Mouse (Mus musculus) hindbrain, embryonic 11.5 days (tissue): Measurements from ENCODE around the gene Cyp27a1. TPM values are rescaled to one million over a fixed set of nuclear protein-coding genes. Genes with fewer than 3 reads are reported as not detected.

Experiments
- polyA plus RNA-seq: library from polyadenylated mRNA; unstranded; fragments of >200 nt; fragmentation: Nextera tagmentation; extraction: Ambion mirVana; gene quantifications from 2 replicates; pipeline ENCODE4 v1.2.1, GENCODE M21; 2014

Gene Cyp27a1
- polyA plus RNA-seq, 1 experiment from 2014 or later: 6.4 TPM

Other genes with a start within 250 kb of the Cyp27a1 start
- 88.0 and 91.7 TPM in 2 replicates for gene Cnot9, start 207.5 kb upstream of the Cyp27a1 start, polyA plus RNA-seq
- gene Plcd4, start 170.7 kb upstream of the Cyp27a1 start, polyA plus RNA-seq: 0.49 and 1.0 TPM in 2 replicates
- 42.3 and 45.8 TPM in 2 replicates for gene Usp37, start 169.3 kb upstream of the Cyp27a1 start, polyA plus RNA-seq
- 8.5 and 9.0 TPM in 2 replicates for gene Zfp142, start 125.3 kb upstream of the Cyp27a1 start, polyA plus RNA-seq
- gene Bcs1l, start 125.3 kb upstream of the Cyp27a1 start, polyA plus RNA-seq: 19.8 and 20.8 TPM in 2 replicates
- 9.2 and 9.6 TPM in 2 replicates for gene Rnf25, start 112.2 kb upstream of the Cyp27a1 start, polyA plus RNA-seq
- gene Stk36, start 112.1 kb upstream of the Cyp27a1 start, polyA plus RNA-seq: 20.6 and 23.9 TPM in 2 replicates
- gene Ttll4, start 51.8 kb upstream of the Cyp27a1 start, polyA plus RNA-seq: 25.6 and 38.0 TPM in 2 replicates
- 0.22 TPM in 1 of 2 replicates, not detected in the other for gene Prkag3, start 35.6 kb downstream of the Cyp27a1 start, polyA plus RNA-seq
- gene Wnt6, start 58.3 kb downstream of the Cyp27a1 start, polyA plus RNA-seq: 6.7 and 10.0 TPM in 2 replicates
- gene Wnt10a, start 77.9 kb downstream of the Cyp27a1 start, polyA plus RNA-seq: 1.6 and 2.0 TPM in 2 replicates
- 4.6 and 5.3 TPM in 2 replicates for gene Cdk5r2, start 141.4 kb downstream of the Cyp27a1 start, polyA plus RNA-seq
- gene Fev, start 171.8 kb downstream of the Cyp27a1 start, polyA plus RNA-seq: 1.3 and 3.0 TPM in 2 replicates
- gene Cryba2, start 179.6 kb downstream of the Cyp27a1 start, polyA plus RNA-seq: 0.50 and 1.6 TPM in 2 replicates
- 1.2 TPM in 2 replicates for gene Cfap65, start 222.0 kb downstream of the Cyp27a1 start, polyA plus RNA-seq
- gene Ihh, start 238.1 kb downstream of the Cyp27a1 start, polyA plus RNA-seq: 0.20 and 0.35 TPM in 2 replicates